Mouse (Mus musculus) MEL (cell line): ENCODE results near the gene Mapkap1.

ENCODE experiments used
- POLR2A ChIP-seq, 2 experiments: IDR thresholded peaks; 2 replicates each; pipeline ENCODE4 v1.6.1; 2011 to 2012; ENCODE audit warnings: low read length in 2 of 2, mild to moderate bottlenecking in 2 of 2, control low read depth in 1 of 2, improper control_type of control experiment in 1 of 2, low read depth in 1 of 2, moderate library complexity in 1 of 2; ENCODE audit not compliant: control insufficient read depth in 1 of 2, insufficient read depth in 1 of 2, poor library complexity in 1 of 2
- ZC3H11A ChIP-seq: IDR thresholded peaks from 2 replicates; pipeline ENCODE4 v1.6.1; 2012; ENCODE audit warnings: low read depth, mild to moderate bottlenecking, inconsistent platforms, low read length, improper control_type of control experiment

- TF ChIP-seq ZC3H11A (no peak), POLR2A (IDR thresholded peaks at IDR 0.05; ENCODE audit: control insufficient read depth in 1 of 2, insufficient read depth in 1 of 2, low read depth in 1 of 2, low read length in 2 of 2, poor library complexity in 1 of 2) (no peak)
Measured at GRCm38 (mm10) chr2:34563865-34564264, 157.3 kb downstream of the Mapkap1 start.
